Mouse (Mus musculus) neural tube, embryonic 11.5 days (tissue): ENCODE results near the gene Naglu. TPM values are rescaled to one million over a fixed set of nuclear protein-coding genes. Genes with fewer than 3 reads are reported as not detected.
A peak's percentile ranks its signal among the peaks of the same experiment; 100 is the strongest.

Experiments
- ATAC-seq: fragments of 200-750 bp; cut with Nextera tagmentation; 2 replicates; pipeline ENCODE4 v1.8.0; 2017; ENCODE audit warnings: moderate number of reproducible peaks, mild to moderate bottlenecking, moderate TSS enrichment, moderate library complexity; ENCODE audit not compliant: insufficient read depth, low FRiP score, low TSS enrichment
- DNase-seq: peaks from one replicate; pipeline ENCODE4 v3.0.0-alpha.2; 2015; ENCODE audit warnings: low spot score
- H3K27ac ChIP-seq: fragments of 300-500 bp; sonication (generic); 2 replicates; pipeline ENCODE4 v1.5.1; 2014; ENCODE audit warnings: low read depth, mild to moderate bottlenecking, low read length
- H3K27me3 ChIP-seq: fragments of 300-500 bp; sonication (generic); 2 replicates; pipeline ENCODE4 v1.6.1; 2014; ENCODE audit warnings: mild to moderate bottlenecking, low read length, mixed read lengths; ENCODE audit not compliant: control insufficient read depth, insufficient read depth
- H3K36me3 ChIP-seq: fragments of 300-500 bp; sonication (generic); 2 replicates; pipeline ENCODE4 v1.6.1; 2014; ENCODE audit warnings: mild to moderate bottlenecking, low read length, moderate library complexity, mixed read lengths; ENCODE audit not compliant: control insufficient read depth, insufficient read depth
- H3K4me1 ChIP-seq: fragments of 300-500 bp; sonication (generic); 2 replicates; pipeline ENCODE4 v1.6.1; 2014; ENCODE audit warnings: low read length, mixed read lengths; ENCODE audit not compliant: control insufficient read depth, insufficient read depth
- H3K4me2 ChIP-seq: fragments of 300-500 bp; sonication (generic); 2 replicates; pipeline ENCODE4 v1.6.1; 2014; ENCODE audit warnings: low read depth, mild to moderate bottlenecking, moderate library complexity
- H3K4me3 ChIP-seq: fragments of 300-500 bp; sonication (generic); 2 replicates; pipeline ENCODE4 v1.5.1; 2014; ENCODE audit warnings: low read depth, low read length
- H3K9ac ChIP-seq: fragments of 300-500 bp; sonication (generic); 2 replicates; pipeline ENCODE4 v1.6.1; 2014; ENCODE audit warnings: mild to moderate bottlenecking, low read length
- H3K9me3 ChIP-seq: fragments of 300-500 bp; sonication (generic); 2 replicates; pipeline ENCODE4 v1.6.1; 2016; ENCODE audit warnings: low read length; ENCODE audit not compliant: control insufficient read depth
- WGBS: fragments of 180-500 bp; shearing (Covaris S2); extraction: QIAGEN DNeasy Blood & Tissue Kit; methylation state at CpG from one replicate; pipeline ENCODE4 v1.1.7; 2014; 5-methylcytosine and 5-hydroxymethylcytosine counted together
- polyA plus RNA-seq: library from polyadenylated mRNA; unstranded; fragments of >200 nt; fragmentation: Nextera tagmentation; extraction: Ambion mirVana; gene quantifications from 2 replicates; pipeline ENCODE4 v1.2.1, GENCODE M21; 2014

Gene Naglu
- polyA plus RNA-seq, 1 experiment from 2014 or later = 5.8 TPM

GRCm38 (mm10) chr11:101061049-101061448 lies 8.8 kb upstream of the Naglu start:
- Histone ChIP-seq H3K9me3 (no peaks in the 10 kb centered on the region), H3K27ac (no peak overlapping the region), H3K4me2 (no peak overlapping the region), H3K4me1 (peaks cover 8% of the 10 kb centered on the region), H3K4me3 (no peak overlapping the region), H3K27me3 (no peaks in the 10 kb centered on the region), H3K36me3 (peaks cover 2% of the 10 kb centered on the region), H3K9ac (no peak overlapping the region)
- DNase-seq (no peak), ATAC-seq (no peak)
- WGBS = 90% methylated on average over 5 of the region's 5 CpGs

DNA sequence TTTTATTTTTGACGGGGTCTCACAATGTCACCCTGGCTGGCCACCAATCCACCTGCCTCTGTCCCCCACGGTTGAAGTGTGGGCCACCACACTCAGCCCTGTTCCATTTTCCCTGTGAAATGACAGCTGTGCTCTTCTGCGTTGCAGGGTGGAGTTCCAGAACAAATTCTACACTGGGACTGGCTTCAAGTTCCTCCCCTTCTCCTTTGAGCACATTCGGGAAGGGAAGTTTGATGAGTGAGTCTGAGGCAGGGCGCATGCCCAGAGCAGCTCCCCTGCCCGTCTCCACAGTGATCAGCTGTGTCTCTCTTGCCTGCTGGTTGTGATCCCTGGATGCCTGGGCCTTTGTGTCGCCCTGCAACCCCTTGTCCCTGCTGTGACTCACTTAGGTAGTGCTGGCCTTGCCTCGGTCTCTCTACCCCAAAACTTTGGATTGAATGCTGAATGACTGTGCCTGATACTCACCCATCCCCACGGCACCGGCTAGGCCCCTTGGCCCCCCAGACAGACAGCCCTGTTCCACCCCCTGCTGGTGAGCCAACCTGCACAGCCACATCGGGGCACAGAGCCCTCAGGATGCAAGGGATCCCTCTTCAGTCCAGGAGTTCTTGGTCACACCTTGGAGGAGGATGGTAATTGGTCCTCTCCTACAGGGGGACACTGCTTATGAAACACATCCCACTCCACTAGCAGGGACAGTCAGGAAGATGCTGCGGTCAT lies 7.5 kb upstream of the Naglu start:
- Histone ChIP-seq H3K27ac (no peak overlapping the region), H3K9ac (no peak overlapping the region), H3K9me3 (no peaks in the 10 kb centered on the region), H3K4me2 (no peak overlapping the region), H3K4me3 (no peak overlapping the region), H3K36me3 (peaks cover 2% of the 10 kb centered on the region), H3K27me3 (no peaks in the 10 kb centered on the region), H3K4me1 (peaks cover 8% of the 10 kb centered on the region)
- ATAC-seq (no peak), DNase-seq (no peak)
- 80% methylated on average over 12 of the region's 12 CpGs for WGBS

- no peak for ATAC-seq
- 68% methylated on average over 14 of the region's 14 CpGs for WGBS
Observed at GRCm38 (mm10) chr11:101062971-101063675, 6.7 kb upstream of the Naglu start.

GRCm38 (mm10) chr11:101063676-101064327 lies 6.0 kb upstream of the Naglu start:
- DNase-seq = no peak
- Histone ChIP-seq H3K9ac (no peak overlapping the region), H3K27me3 (no peaks in the 10 kb centered on the region), H3K9me3 (no peaks in the 10 kb centered on the region), H3K27ac (peak overlapping the region; percentile 60), H3K4me3 (no peak overlapping the region), H3K36me3 (peaks cover 2% of the 10 kb centered on the region; the same call in 1 of the 2 replicates), H3K4me1 (peaks cover 8% of the 10 kb centered on the region), H3K4me2 (no peak overlapping the region)
- no peak for ATAC-seq
- 60% methylated on average over 12 of the region's 12 CpGs for WGBS

More at GRCm38 (mm10) chr11:101062971-101063675, 6.7 kb upstream of the Naglu start:
- H3K4me2 ChIP-seq = no peak overlapping the region
- peaks cover 2% of the 10 kb centered on the region; the same call in 1 of the 2 replicates for H3K36me3 ChIP-seq
- peak overlapping the region; percentile 60; the same call in 1 of the 2 replicates for H3K27ac ChIP-seq
- peaks cover 8% of the 10 kb centered on the region for H3K4me1 ChIP-seq
- H3K4me3 ChIP-seq = no peak overlapping the region
- no peaks in the 10 kb centered on the region for H3K9me3 ChIP-seq
- no peak overlapping the region for H3K9ac ChIP-seq
- no peak for DNase-seq
- H3K27me3 ChIP-seq = no peaks in the 10 kb centered on the region

DNA sequence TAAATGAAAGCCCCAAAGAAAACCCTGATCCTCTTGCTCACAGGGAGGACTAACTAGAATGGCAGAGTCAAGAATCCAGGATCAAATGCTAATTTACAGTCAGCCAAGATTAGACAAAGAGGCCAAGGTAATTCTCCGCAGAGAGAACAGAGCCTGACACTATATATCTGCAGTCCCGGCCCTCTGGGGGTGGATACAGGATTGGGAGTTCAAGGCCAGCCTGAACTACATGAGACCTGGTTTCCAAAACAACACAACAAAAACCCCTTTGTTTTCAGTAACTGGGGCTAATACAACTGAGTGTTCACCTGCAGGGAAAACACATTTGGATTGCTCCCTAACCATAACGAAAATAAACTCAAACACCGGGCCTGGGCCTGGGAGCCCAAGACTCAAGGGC lies 5.3 kb upstream of the Naglu start:
- Histone ChIP-seq H3K4me3 (no peak overlapping the region), H3K27me3 (no peaks in the 10 kb centered on the region), H3K9ac (no peak overlapping the region), H3K4me1 (peaks cover 8% of the 10 kb centered on the region), H3K4me2 (no peak overlapping the region), H3K9me3 (no peaks in the 10 kb centered on the region), H3K36me3 (peaks cover 2% of the 10 kb centered on the region; the same call in 1 of the 2 replicates), H3K27ac (no peak overlapping the region)
- no peak for DNase-seq
- 74% methylated on average over 4 of the region's 4 CpGs for WGBS
- ATAC-seq = no peak

GRCm38 (mm10) chr11:101065002-101065401 lies 4.8 kb upstream of the Naglu start:
- Histone ChIP-seq H3K9me3 (no peaks in the 10 kb centered on the region), H3K36me3 (peaks cover 2% of the 10 kb centered on the region; the same call in 1 of the 2 replicates), H3K9ac (no peak overlapping the region), H3K4me1 (peaks cover 8% of the 10 kb centered on the region), H3K4me3 (no peak overlapping the region), H3K27ac (no peak overlapping the region), H3K4me2 (no peak overlapping the region), H3K27me3 (no peaks in the 10 kb centered on the region)
- 91% methylated on average over 9 of the region's 9 CpGs for WGBS
- DNase-seq (no peak), ATAC-seq (no peak)

DNA sequence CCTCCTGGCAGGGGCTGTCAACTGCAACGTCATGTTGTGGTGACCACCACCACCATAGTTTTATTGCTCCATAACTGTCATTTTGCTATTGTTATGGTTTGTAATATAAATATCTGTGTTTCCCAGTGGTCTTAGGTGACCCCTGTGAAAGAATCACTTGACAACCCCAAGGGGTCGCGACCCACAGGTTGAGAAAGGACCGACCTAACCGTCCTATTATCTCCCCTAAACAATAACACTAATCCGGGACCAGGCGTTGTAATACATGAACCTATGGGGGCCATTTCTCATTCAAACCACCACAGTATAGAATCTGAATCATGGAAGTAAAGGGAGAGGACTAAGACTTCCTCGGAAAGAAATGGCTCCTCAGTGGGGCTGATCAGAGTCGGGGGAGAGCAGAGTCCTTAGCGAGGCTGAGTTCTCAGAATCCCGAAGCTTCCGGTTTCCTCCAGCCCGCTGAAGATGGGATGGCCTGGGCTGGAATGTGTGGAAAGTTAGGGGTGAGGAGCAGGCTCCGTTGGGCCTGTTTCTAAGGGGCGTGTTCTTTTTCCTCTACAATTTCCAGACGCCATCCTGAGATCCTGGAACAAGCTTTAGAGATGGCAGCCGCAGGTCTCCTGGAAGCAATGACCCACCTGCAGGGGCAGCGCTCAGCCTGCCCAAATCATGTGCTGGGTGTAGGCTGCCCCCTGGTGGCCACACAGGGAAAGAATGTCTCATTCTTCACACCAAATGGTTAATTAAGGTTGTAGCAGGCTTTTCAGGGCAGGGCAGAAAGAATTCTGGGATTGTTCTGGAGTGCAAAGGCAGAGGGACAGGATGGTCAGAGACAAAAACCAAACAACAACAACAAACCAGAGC lies 3.0 kb upstream of the Naglu start:
- H3K9ac ChIP-seq = peak overlapping the region; percentile 33
- WGBS = 29% methylated on average over 18 of the region's 18 CpGs
- DNase-seq = peak; percentile 85
- peaks cover 2% of the 10 kb centered on the region; the same call in 1 of the 2 replicates for H3K36me3 ChIP-seq
- ATAC-seq = no peak
- no peak overlapping the region for H3K27ac ChIP-seq
- H3K27me3 ChIP-seq = peaks cover 5% of the 10 kb centered on the region; the same call in 1 of the 2 replicates
- H3K4me3 ChIP-seq = peak overlapping the region; percentile 26
- peaks cover 8% of the 10 kb centered on the region for H3K4me1 ChIP-seq
- H3K9me3 ChIP-seq = no peaks in the 10 kb centered on the region
- peak overlapping the region; percentile 58 for H3K4me2 ChIP-seq

GRCm38 (mm10) chr11:101070189-101070527 lies 346 bp downstream of the Naglu start:
- peaks cover 10% of the 10 kb centered on the region; the same call in 1 of the 2 replicates for H3K27me3 ChIP-seq
- H3K4me1 ChIP-seq = no peaks in the 10 kb centered on the region; the same call in 1 of the 2 replicates
- H3K9ac ChIP-seq = peak overlapping the region; percentile 81
- peak overlapping the region; percentile 79 for H3K4me3 ChIP-seq
- WGBS = 0% methylated on average over 36 of the region's 36 CpGs
- H3K4me2 ChIP-seq = peak overlapping the region; percentile 99
- no peaks in the 10 kb centered on the region for H3K9me3 ChIP-seq
- H3K27ac ChIP-seq = no peak overlapping the region
- peak; percentile 65 for ATAC-seq
- DNase-seq = no peak
- H3K36me3 ChIP-seq = no peaks in the 10 kb centered on the region
